Mouse (Mus musculus): ENCODE results near the gene Chat. TPM values are rescaled to one million over a fixed set of nuclear protein-coding genes. Genes with fewer than 3 reads are reported as not detected.
"Not testable (repeated sequence)": the region's sequence is repeated elsewhere in the genome, so short reads cannot be mapped to it uniquely, and the experiment has no call there.

Chat gene
- polyA plus RNA-seq, 1 experiment: not detected

DNA sequence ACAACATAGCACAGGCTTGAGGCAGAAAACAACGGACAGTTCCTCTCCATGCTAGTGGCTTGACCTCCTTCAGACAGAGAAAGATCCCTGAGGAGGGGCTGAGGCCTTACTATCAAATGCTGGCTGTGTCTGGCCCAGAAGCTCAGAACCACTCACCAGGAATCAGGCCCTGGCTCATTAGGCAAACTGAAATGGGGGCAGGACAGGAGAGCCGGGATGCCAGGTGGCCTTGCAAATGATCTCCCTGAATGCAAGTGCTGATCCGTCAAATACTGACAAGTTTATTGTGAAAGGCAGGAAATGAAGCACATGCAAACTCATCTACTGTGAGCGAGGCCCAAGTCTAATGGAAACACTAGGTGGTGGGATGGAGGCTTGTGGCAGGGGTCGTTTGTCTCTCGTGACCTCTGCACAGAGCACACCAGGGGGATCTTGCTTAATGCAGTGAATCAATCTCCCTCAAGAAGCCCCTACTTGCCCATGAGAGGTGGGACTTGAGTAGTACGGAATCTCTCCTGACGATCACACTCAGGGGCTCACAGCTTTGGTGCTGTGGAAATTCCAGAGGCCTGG is 36.7 kb downstream of the Chat start:
- no peaks in the 10 kb centered on the region for H3K27me3 ChIP-seq (ENCODE audit: control insufficient read depth, insufficient read depth, low read length)
- TF ChIP-seq CTCF (IDR thresholded peaks at IDR 0.05; ENCODE audit: extremely low read depth, insufficient read depth, insufficient read length, insufficient replicate concordance) (no peak), POLR2A (IDR thresholded peaks at IDR 0.05; ENCODE audit: low read depth, low read length) (no peak)
- no peak overlapping the region for H3K27ac ChIP-seq (ENCODE audit: insufficient read depth, low read length)
- H3K4me3 ChIP-seq (ENCODE audit: extremely low read depth, insufficient read depth, insufficient read length): no peak overlapping the region
- WGBS: 49% methylated on average over 8 of the region's 8 CpGs
- no peaks in the 10 kb centered on the region for H3K36me3 ChIP-seq (ENCODE audit: control insufficient read depth, insufficient read depth, low read length)
- DNase-seq (ENCODE audit: low read depth in 1 of 2, low spot score in 2 of 2): no peak
- H3K4me1 ChIP-seq (ENCODE audit: control insufficient read depth, insufficient read depth, insufficient read length): no peaks in the 10 kb centered on the region

DNA sequence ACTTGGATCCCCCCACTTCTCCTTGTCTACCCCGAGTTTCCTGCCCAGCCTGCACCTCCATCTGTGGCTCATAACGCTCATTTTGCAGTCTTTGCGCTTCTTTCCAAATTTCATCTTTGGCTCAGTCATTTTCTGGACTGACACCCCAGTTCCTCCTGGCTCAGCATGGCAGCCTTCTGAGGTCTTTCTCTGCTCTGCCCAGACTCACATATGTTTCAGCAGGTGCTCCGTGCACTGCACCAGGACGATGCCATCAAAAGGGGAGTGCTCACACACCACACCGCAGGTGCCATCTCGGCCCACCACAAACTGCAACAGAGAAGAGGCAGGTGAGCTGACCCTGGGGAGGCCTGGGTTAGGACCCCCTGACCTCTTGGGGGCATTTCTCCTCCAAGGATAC is 41.8 kb downstream of the Chat start:
- DNase-seq (ENCODE audit: low read depth in 1 of 2, low spot score in 2 of 2): no peak
- Histone ChIP-seq H3K4me3 (ENCODE audit: extremely low read depth, insufficient read depth, insufficient read length) (no peak overlapping the region), H3K36me3 (ENCODE audit: control insufficient read depth, insufficient read depth, low read length) (no peaks in the 10 kb centered on the region), H3K27me3 (ENCODE audit: control insufficient read depth, insufficient read depth, low read length) (no peaks in the 10 kb centered on the region), H3K27ac (ENCODE audit: insufficient read depth, low read length) (no peak overlapping the region), H3K4me1 (ENCODE audit: control insufficient read depth, insufficient read depth, insufficient read length) (no peaks in the 10 kb centered on the region)
- TF ChIP-seq CTCF (IDR thresholded peaks at IDR 0.05; ENCODE audit: extremely low read depth, insufficient read depth, insufficient read length, insufficient replicate concordance) (no peak), POLR2A (IDR thresholded peaks at IDR 0.05; ENCODE audit: low read depth, low read length) (no peak)
- 87% methylated on average over 7 of the region's 7 CpGs for WGBS

DNA sequence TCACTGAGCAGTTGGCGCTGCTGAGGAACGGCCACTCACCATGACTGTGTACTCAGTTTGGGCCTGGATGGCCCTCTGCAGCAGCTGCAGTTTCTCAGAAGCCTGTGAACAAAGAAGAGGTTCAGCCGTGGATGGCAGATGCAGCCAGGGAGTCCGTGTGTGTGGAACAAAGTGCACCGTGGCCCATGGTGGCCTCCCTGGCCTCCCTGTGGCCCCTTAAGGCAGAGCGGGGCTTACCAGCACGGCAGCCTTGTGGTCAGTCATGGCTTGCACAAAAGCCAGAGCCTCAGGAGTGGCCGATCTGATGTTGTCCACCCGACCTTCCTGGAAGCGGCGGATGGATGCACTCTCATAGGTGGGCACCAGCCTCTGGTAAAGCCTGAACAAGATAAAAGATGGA is 47.0 kb downstream of the Chat start:
- H3K4me1 ChIP-seq (ENCODE audit: control insufficient read depth, insufficient read depth, insufficient read length): no peaks in the 10 kb centered on the region
- H3K27me3 ChIP-seq (ENCODE audit: control insufficient read depth, insufficient read depth, low read length): no peaks in the 10 kb centered on the region
- TF ChIP-seq POLR2A (IDR thresholded peaks at IDR 0.05; ENCODE audit: low read depth, low read length): no peak
- no peak for TF ChIP-seq CTCF (IDR thresholded peaks at IDR 0.05; ENCODE audit: extremely low read depth, insufficient read depth, insufficient read length, insufficient replicate concordance)
- no peaks in the 10 kb centered on the region for H3K36me3 ChIP-seq (ENCODE audit: control insufficient read depth, insufficient read depth, low read length)
- H3K4me3 ChIP-seq (ENCODE audit: extremely low read depth, insufficient read depth, insufficient read length): no peak overlapping the region
- DNase-seq (ENCODE audit: low read depth in 1 of 2, low spot score in 2 of 2): no peak
- 88% methylated on average over 11 of the region's 11 CpGs for WGBS
- H3K27ac ChIP-seq (ENCODE audit: insufficient read depth, low read length): no peak overlapping the region

DNA sequence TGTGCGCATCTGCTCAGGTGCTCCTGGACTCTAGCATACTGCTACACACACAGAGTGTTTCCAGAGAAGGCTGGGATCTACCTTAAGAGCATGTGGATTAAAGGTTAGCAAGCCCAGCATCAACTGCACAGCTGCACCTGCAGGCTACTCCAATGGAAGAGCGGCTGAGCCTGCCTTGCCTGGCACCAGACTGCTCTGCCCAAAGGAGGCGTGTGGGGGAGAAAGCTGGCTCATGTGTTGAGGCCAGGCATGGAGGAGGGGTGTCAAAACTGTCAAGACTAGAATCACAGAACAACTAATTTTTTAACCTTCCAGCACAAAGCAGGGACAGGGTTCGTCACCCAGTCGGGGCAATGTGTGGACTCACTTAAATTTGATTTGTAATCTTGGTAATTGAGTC is 53.7 kb downstream of the Chat start:
- no peaks in the 10 kb centered on the region for H3K27me3 ChIP-seq (ENCODE audit: control insufficient read depth, insufficient read depth, low read length)
- no peaks in the 10 kb centered on the region for H3K36me3 ChIP-seq (ENCODE audit: control insufficient read depth, insufficient read depth, low read length)
- no peak overlapping the region for H3K27ac ChIP-seq (ENCODE audit: insufficient read depth, low read length)
- no peak overlapping the region for H3K4me3 ChIP-seq (ENCODE audit: extremely low read depth, insufficient read depth, insufficient read length)
- DNase-seq (ENCODE audit: low read depth in 1 of 2, low spot score in 2 of 2): no peak
- 89% methylated on average over 5 of the region's 5 CpGs for WGBS
- no peak for TF ChIP-seq POLR2A (IDR thresholded peaks at IDR 0.05; ENCODE audit: low read depth, low read length)
- TF ChIP-seq CTCF (IDR thresholded peaks at IDR 0.05; ENCODE audit: extremely low read depth, insufficient read depth, insufficient read length, insufficient replicate concordance): no peak
- H3K4me1 ChIP-seq (ENCODE audit: control insufficient read depth, insufficient read depth, insufficient read length): no peaks in the 10 kb centered on the region

DNA sequence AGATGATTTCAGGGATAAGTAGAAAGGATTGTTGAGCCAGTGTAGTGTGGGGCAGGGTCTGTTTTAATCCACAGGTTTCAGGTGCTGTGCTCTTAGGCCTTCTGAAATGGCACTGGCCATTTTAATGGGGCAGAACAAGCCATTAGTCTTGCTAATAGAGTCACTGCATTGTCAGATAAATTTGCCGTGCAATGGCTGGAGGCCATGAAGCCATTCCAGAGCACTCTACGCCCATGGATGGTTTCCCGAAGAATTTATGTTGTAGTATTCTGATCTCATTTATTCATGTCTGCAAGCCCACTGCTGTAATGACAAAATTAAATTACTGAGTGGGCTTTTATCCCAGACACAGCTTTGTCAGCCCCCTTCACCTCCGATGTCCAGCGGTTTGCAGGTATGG is 55.7 kb downstream of the Chat start:
- H3K36me3 ChIP-seq (ENCODE audit: control insufficient read depth, insufficient read depth, low read length): no peaks in the 10 kb centered on the region
- H3K27me3 ChIP-seq (ENCODE audit: control insufficient read depth, insufficient read depth, low read length): no peaks in the 10 kb centered on the region

GRCm38 (mm10) chr14:32405399-32405798 is 60.4 kb downstream of the Chat start:
- WGBS: 69% methylated on average over 1 of the region's 1 CpGs
- not testable (repeated sequence) for H3K27me3 ChIP-seq (ENCODE audit: control insufficient read depth, insufficient read depth, low read length); H3K4me1 ChIP-seq (ENCODE audit: control insufficient read depth, insufficient read depth, insufficient read length); DNase-seq (ENCODE audit: low read depth in 1 of 2, low spot score in 2 of 2); H3K27ac ChIP-seq (ENCODE audit: insufficient read depth, low read length); H3K36me3 ChIP-seq (ENCODE audit: control insufficient read depth, insufficient read depth, low read length); H3K4me3 ChIP-seq (ENCODE audit: extremely low read depth, insufficient read depth, insufficient read length)

More for the DNA sequence above, 55.7 kb downstream of the Chat start:
- Histone ChIP-seq H3K4me1 (ENCODE audit: control insufficient read depth, insufficient read depth, insufficient read length) (no peaks in the 10 kb centered on the region), H3K27ac (ENCODE audit: insufficient read depth, low read length) (no peak overlapping the region), H3K4me3 (ENCODE audit: extremely low read depth, insufficient read depth, insufficient read length) (no peak overlapping the region)
- 96% methylated on average over 5 of the region's 5 CpGs for WGBS
- TF ChIP-seq CTCF (IDR thresholded peaks at IDR 0.05; ENCODE audit: extremely low read depth, insufficient read depth, insufficient read length, insufficient replicate concordance): no peak
- TF ChIP-seq POLR2A (IDR thresholded peaks at IDR 0.05; ENCODE audit: low read depth, low read length): no peak
- DNase-seq (ENCODE audit: low read depth in 1 of 2, low spot score in 2 of 2): no peak

- TF ChIP-seq POLR2A (IDR thresholded peaks at IDR 0.05; ENCODE audit: low read depth, low read length) (no peak), CTCF (IDR thresholded peaks at IDR 0.05; ENCODE audit: extremely low read depth, insufficient read depth, insufficient read length, insufficient replicate concordance) (no peak)
- Histone ChIP-seq H3K27me3 (ENCODE audit: control insufficient read depth, insufficient read depth, low read length) (no peaks in the 10 kb centered on the region), H3K27ac (ENCODE audit: insufficient read depth, low read length) (no peak within 1 kb of the TSS), H3K4me1 (ENCODE audit: control insufficient read depth, insufficient read depth, insufficient read length) (no peaks in the 10 kb centered on the region), H3K4me3 (ENCODE audit: extremely low read depth, insufficient read depth, insufficient read length) (no peak within 1 kb of the TSS), H3K36me3 (ENCODE audit: control insufficient read depth, insufficient read depth, low read length) (no peaks in the 10 kb centered on the region)
- WGBS: 12% methylated on average over 13 of the region's 13 CpGs
- DNase-seq (ENCODE audit: low read depth in 1 of 2, low spot score in 2 of 2): no peak
These were observed 77.6 kb downstream of the Chat start, which contains the start of gene 1700024G13Rik for GRCm38 (mm10) chr14:32388196-32388595. Gene 1700024G13Rik, minus strand, starts transcription at chr14:32388391.
